Mouse (Mus musculus) retina, adult 2 months (tissue): ENCODE measurements around the gene Gm45140.
A peak's percentile ranks its signal among the peaks of the same experiment; 100 is the strongest.

ENCODE experiments used
- DNase-seq: peaks from one replicate; pipeline ENCODE4 v3.0.0-alpha.2; 2012; ENCODE audit warnings: low read depth, low spot score

Gm45140 gene

DNA sequence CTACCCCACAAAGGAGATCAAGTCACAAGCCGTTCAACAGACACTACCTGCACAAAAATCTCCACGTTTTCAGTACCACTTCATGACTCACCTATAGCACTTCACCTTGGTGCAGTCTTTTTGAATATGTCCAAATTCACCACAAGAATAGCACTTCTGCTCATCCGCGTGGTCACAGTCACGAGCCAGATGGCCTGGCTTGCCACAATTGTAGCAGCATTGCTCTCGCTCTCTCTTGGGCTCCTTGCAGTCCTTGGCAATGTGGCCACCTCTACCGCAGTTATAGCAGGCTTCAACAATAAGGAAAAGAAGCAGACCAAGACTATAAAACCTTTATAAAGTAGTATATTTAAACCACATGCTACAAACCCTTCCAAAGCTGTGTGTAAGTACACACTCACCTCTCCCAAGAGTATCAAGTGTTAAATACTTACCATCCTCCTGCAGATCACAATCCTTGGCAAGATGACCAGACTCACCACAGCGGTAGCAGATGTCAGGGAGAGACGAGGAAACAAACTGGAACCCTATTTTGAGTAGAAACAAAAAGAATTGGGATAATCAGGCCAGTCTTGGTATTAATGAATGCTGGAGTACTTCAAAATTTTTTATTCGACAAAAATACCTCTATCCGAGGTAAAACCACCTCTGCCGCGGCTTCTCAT is 9.6 kb upstream of the Gm45140 start:
- no peak for DNase-seq

DNA sequence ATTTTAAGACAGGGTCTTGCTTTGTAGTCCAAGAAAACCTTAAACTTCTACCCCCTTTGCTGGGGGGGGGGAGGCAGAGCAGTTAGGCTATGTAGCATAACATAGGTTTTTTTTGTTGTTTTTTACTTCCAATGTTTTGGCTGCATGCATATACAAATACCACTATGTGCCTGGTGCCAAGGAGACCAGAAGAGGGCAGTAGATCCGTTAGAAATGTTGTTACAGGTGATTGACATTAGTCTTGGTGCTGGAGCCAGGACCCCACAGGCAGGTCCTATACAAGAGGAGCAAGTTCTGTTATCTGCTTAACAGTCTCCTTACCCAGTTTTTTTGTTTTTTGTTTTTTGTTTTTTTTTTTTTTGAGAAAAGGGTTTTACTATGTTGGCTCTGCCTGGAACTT is 6.7 kb upstream of the Gm45140 start:
- DNase-seq: no peak

DNA sequence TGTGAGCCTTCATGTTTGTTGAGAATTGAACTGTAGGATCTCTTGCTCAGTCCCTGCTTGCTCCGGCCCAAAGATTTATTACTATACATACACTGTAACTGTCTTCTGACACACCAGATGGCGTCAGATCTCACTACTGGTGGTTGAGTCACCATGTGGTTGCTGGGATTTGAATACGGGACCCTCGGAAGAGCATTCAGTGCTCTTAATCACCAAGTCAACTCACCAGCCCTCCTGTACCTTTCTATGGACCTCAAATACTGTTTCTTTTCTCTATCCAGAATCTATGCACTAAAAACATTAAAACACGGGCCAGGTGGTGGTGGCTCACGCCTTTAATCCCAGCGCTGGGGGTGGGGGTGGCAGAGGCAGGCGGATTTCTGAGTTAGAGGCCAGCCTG is 6.0 kb upstream of the Gm45140 start:
- no peak for DNase-seq

- DNase-seq: no peak
Measured at GRCm38 (mm10) chr6:87839797-87840341, 4.3 kb upstream of the Gm45140 start.

- peak; percentile 94 for DNase-seq
Measured at GRCm38 (mm10) chr6:87838551-87839197, 3.1 kb upstream of the Gm45140 start, which contains the start of gene Isy1. Gene Isy1 (minus strand): TSS chr6:87838798.

- DNase-seq: no peak
Measured at GRCm38 (mm10) chr6:87820366-87820765, 15.2 kb downstream of the Gm45140 start.

- DNase-seq: no peak
Measured at GRCm38 (mm10) chr6:87814486-87814885, 21.1 kb downstream of the Gm45140 start.

DNA sequence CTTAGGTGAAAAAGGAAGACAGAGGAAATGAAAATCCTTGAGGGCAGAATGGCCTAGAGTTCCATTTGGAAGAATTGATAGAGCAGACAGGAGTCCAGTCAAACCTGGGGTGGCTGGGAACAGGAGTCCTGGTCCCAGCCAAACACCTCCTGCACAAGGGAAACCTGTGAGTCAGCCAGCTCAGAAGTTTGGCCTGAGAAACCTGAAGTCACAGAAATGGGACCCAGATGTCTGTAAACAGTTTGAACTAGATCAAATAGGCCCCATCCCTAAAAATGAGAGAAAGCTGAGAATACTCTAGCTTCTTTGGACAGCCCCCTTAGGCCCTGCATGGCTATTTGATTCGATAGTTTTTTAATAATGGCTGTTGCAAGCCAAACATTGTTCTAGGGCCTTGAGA is 22.9 kb downstream of the Gm45140 start:
- DNase-seq: no peak

- peak; percentile 91 for DNase-seq
Measured at GRCm38 (mm10) chr6:87811675-87812338, 23.8 kb downstream of the Gm45140 start, which contains the start of gene Rab43. Gene Rab43 (minus strand): TSS chr6:87812164.

DNA sequence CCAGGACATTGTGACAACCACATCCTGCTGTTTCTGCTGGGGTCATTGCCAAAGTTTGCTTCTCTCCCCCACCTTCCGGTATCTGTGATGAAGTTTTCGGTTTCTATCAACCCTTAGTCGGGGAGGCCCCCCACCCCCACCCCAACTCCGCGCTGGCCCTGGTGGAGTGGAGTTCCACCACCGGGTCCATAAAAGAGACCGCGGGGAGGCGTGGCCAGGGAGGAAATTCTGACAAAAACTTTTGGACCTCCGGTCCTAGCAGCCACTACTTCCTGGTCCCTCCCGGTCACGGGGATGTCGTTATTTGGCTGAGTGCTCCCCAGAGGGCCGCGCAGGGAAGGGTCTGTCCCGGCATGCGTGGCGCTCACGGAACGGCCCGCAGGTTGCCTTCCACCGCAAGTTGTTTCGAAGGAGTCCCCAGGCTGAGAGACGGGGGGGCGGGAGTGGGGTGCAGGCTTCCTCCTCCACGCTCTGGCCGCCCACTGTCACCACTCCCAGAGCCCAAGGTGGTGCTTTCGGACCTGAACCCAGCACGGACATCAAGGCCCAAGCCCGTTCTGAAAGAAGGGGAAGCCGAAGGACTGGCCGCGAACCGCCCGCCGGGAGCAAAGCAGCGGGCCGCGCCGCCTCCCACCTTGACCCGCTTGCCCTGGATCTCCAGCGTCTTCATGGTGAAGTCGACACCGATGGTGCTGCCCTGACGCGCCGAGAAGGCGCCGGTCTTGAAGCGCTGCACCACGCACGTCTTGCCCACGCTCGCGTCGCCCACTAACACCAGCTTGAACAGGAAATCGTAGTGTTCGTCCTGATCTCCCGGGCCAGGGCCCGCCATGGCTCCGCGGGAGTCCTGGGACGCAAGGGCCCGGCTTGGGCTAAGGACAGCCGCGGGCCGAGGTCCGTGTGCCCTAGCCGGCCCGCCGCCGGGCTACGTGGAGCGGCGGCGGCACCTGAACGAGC is 24.6 kb downstream of the Gm45140 start:
- DNase-seq: no peak

- DNase-seq: no peak
Measured at GRCm38 (mm10) chr6:87810311-87810710, 25.3 kb downstream of the Gm45140 start.

- no peak for DNase-seq
Measured at GRCm38 (mm10) chr6:87809651-87810161, 25.9 kb downstream of the Gm45140 start.

DNA sequence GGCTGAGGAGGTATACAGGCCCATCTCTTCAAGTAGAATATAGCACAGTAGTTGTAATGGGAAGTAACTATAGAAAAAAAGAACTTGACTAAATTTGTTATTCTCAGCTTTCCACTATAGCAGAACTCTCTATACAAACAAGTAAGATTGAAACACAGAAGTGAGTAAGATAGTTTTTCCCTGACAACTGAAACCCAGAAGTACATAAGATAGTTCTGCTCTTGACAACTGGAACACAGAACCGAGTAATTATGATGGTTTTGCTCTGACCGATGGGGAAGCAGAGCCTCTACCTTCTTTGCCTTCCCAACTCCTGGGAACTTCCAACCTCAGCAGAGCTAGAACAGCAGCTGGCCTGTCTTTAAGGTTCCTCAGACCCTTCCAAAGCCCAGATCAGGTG is 26.5 kb downstream of the Gm45140 start:
- no peak for DNase-seq

DNA sequence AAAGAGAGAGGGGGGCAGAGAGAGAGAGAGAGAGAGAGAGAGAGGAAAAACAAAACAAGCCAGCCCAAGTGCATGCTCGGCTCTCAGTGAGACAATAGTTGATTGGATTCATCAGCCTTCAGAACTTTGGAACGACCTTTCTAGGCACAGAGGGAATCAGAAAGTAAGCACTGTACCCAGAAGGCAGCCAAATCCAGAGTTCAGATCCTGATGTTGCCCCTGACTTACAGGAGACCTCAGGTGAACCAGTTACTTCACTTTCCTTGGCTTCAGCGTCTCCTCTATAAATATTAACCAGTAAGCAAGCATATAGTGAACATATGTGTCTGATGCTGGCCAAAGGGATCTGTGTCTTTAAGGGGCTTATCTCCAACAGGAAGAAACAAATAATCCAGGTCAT is 27.1 kb downstream of the Gm45140 start:
- peak; percentile 16 for DNase-seq

DNA sequence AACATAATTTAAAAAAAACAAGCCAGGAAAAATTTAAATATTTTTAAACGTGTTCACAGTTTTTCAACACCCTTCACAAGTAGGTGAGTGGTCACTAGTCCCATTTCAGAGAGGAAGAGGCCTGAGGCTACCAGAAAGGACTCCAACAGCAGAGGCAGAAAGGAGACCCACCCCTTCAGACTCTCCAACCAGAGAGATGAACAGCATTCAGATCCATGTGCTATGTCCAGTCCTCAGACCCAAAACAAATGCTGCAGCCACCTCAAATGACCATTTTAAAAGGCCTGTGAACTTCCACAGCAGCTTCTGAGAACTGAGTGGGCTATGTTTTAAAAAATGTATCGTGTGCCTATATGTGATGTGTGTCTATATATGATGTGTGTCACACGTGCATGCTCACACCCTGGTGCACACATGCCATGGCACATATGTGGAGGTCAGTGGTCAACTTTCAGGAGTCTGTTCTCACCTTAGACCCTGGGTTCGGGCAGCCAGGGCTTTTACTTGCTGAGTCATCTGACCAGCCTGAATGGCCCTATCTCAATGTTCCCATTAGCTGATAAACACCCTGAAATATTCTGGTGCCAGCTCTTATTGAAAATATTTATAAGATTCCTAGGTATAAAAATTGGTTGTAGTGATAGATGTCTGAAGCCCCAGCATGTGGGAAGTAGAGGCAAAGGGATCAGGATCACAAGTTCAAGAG is 27.7 kb downstream of the Gm45140 start:
- DNase-seq: no peak

GRCm38 (mm10) chr6:87806857-87807256 is 28.7 kb downstream of the Gm45140 start:
- DNase-seq: no peak

- no peak for DNase-seq
Measured at GRCm38 (mm10) chr6:87806028-87806427, 29.6 kb downstream of the Gm45140 start.

DNA sequence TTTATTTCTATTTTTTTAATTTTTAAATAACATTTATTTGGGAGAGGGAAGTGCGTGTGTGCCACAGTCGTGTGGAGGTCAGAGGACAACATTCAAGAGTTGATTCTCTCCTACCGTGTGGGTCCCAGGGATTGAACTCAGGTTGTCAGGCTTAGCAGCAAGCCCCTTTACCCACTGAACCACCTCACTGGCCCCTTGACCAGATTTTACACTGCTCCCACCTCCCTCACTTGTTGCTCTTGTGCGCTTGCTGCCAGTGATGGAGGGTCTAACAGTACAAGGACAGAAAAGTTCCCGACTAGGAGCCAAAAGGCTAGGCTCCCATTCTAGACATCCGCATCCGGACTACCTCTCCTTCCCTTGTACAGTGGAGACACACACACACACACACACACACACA is 30.1 kb downstream of the Gm45140 start:
- DNase-seq: no peak

- no peak for DNase-seq
Measured at GRCm38 (mm10) chr6:87804886-87805285, 30.7 kb downstream of the Gm45140 start.

DNA sequence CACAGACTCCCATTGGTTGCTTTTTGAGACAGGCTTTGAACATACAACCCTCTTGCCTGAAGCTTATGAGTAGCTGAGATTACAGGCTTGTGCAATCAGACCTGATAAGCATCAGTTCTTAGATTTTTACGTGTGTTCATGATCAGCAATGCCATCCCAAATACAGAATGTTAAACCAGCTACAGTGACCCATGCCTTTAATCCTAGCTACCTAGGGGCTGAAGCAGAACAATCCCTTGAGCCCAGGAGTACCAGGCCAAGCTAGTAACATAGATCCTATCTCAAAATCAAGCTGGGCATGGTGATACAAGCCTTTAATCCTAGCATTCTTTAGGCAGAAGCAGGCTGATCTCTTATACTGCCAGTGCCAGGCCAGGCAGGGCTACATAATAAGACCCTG is 31.6 kb downstream of the Gm45140 start:
- DNase-seq: no peak

- DNase-seq: no peak
Measured at GRCm38 (mm10) chr6:87802462-87802861, 33.1 kb downstream of the Gm45140 start.
